Mouse (Mus musculus) liver, adult (tissue): ENCODE results near the gene Arhgef10l.
A peak's percentile ranks its signal among the peaks of the same experiment; 100 is the strongest.

Experiments used
- GATA4 ChIP-seq: IDR thresholded peaks from 2 replicates; pipeline ENCODE4 v1.6.1; 2014; ENCODE audit warnings: mild to moderate bottlenecking, low read length; ENCODE audit not compliant: insufficient replicate concordance

Arhgef10l gene

GRCm38 (mm10) chr4:140631276-140631849 lies 34.4 kb downstream of the Arhgef10l start:
- TF ChIP-seq GATA4: peak; percentile 77; the same call in 1 of the 2 replicates

GRCm38 (mm10) chr4:140630651-140631241 lies 35.1 kb downstream of the Arhgef10l start:
- TF ChIP-seq GATA4: peak; percentile 17; the same call in 1 of the 2 replicates

GRCm38 (mm10) chr4:140630136-140630535 lies 35.7 kb downstream of the Arhgef10l start:
- no peak for TF ChIP-seq GATA4

GRCm38 (mm10) chr4:140628971-140629370 lies 36.8 kb downstream of the Arhgef10l start:
- TF ChIP-seq GATA4: no peak

- no peak for TF ChIP-seq GATA4
Observed at GRCm38 (mm10) chr4:140628412-140628943, 37.3 kb downstream of the Arhgef10l start.

- no peak for TF ChIP-seq GATA4
Observed at GRCm38 (mm10) chr4:140625651-140626525, 39.9 kb downstream of the Arhgef10l start.

- TF ChIP-seq GATA4: peak; percentile 17; the same call in 1 of the 2 replicates
Observed at GRCm38 (mm10) chr4:140624468-140625176, 41.2 kb downstream of the Arhgef10l start.

- no peak for TF ChIP-seq GATA4
Observed at GRCm38 (mm10) chr4:140624087-140624467, 41.7 kb downstream of the Arhgef10l start.

- TF ChIP-seq GATA4: no peak
Observed at GRCm38 (mm10) chr4:140622819-140623218, 43.0 kb downstream of the Arhgef10l start.

GRCm38 (mm10) chr4:140620496-140620895 lies 45.3 kb downstream of the Arhgef10l start:
- TF ChIP-seq GATA4: no peak

- TF ChIP-seq GATA4: no peak
Observed at GRCm38 (mm10) chr4:140617391-140618385, 48.1 kb downstream of the Arhgef10l start.

- no peak for TF ChIP-seq GATA4
Observed at GRCm38 (mm10) chr4:140616894-140617293, 48.9 kb downstream of the Arhgef10l start.

- no peak for TF ChIP-seq GATA4
Observed at GRCm38 (mm10) chr4:140616196-140616595, 49.6 kb downstream of the Arhgef10l start.

GRCm38 (mm10) chr4:140615771-140616170 lies 50.0 kb downstream of the Arhgef10l start:
- no peak for TF ChIP-seq GATA4
